ENCODE assay signal across 16 mouse cellular contexts in the genomic region with DNA sequence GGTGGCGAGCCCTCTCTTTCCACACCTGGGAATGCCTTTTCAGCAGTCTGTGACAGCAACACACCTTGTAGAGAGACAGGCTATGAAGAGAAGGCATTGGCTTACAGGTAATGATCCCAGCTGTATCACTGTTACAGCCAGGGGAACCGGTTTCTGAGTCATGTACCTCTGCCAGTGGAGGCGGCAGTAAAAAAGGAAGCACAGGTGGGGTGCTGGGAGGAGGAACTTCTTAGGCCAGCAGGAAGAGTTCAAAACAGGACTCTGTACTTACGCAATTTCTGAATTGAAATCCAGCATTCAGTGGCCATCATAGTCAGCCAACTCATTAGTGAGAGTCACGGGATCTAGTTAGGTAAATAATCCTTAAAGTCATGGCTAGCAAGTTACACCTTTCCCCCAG. TPM values are rescaled to one million over a fixed set of nuclear protein-coding genes. Genes with fewer than 3 reads are reported as not detected.
DNase-seq lines count a peak whose midpoint lies in the region; ATAC-seq and TF ChIP-seq lines count a peak whose summit lies in the region.
"Had no signal": no experiment of that assay in that cellular context is flagged by ENCODE, and none has a peak within 500 bp of the region (broad histone marks: within the 10 kb centered on the region; RNA-seq: fewer than 3 reads in every experiment).

A gene (minus strand): TSS at position 163 of the 400 bp plus-strand sequence.

- WGBS in intestine, postnatal 0 days = 30% methylated on average over 5 of the region's 5 CpGs
- WGBS in stomach, embryonic 15.5 days = 57% methylated on average over 5 of the region's 5 CpGs

- peak within 1 kb of the TSS; percentile 14; the same call in 1 of the 2 replicates for H3K4me2 ChIP-seq in intestine, postnatal 0 days (replicated peaks; ENCODE audit: low read depth)
- H3K4me2 ChIP-seq in stomach, embryonic 15.5 days = no peak within 1 kb of the TSS
- H3K4me2 ChIP-seq: embryonic facial prominence, embryonic 12.5 days; liver, embryonic 11.5 days had no signal

- peak; percentile 75 for DNase-seq in heart, adult 11 months
- no peak for DNase-seq in heart, adult 9 months (ENCODE audit: low spot score in 2 of 2)
- peak; percentile 14 for DNase-seq in brain, adult 2 months (ENCODE audit: low read depth, low spot score)
- no peak for DNase-seq in left cerebral cortex, adult 18-20 months (ENCODE audit: low spot score in 2 of 2)
- no peak for DNase-seq in retina, postnatal 1 day
- DNase-seq in adrenal gland, adult 2 months = no peak
- DNase-seq: cerebellum, adult 11 months had no signal

- no peaks in the 10 kb centered on the region for H3K4me1 ChIP-seq in intestine, postnatal 0 days (replicated peaks; ENCODE audit: control insufficient read depth, insufficient read depth, low read length)
- no peaks in the 10 kb centered on the region for H3K4me1 ChIP-seq in stomach, embryonic 15.5 days
- H3K4me1 ChIP-seq: embryonic facial prominence, embryonic 12.5 days; heart, embryonic 10.5 days had no signal

- no peaks in the 10 kb centered on the region for H3K36me3 ChIP-seq in intestine, postnatal 0 days (ENCODE audit: control insufficient read depth, insufficient read depth)
- no peaks in the 10 kb centered on the region for H3K36me3 ChIP-seq in stomach, embryonic 15.5 days
- H3K36me3 ChIP-seq: embryonic facial prominence, embryonic 12.5 days; heart, embryonic 10.5 days had no signal

- no peak for TF ChIP-seq CTCF in intestine, postnatal 0 days (IDR thresholded peaks at IDR 0.05; ENCODE audit: low read depth)

- no peak within 1 kb of the TSS for H3K4me3 ChIP-seq in intestine, postnatal 0 days (ENCODE audit: low read depth, low read length)
- no peak within 1 kb of the TSS for H3K4me3 ChIP-seq in stomach, embryonic 15.5 days (replicated peaks)
- H3K4me3 ChIP-seq: embryonic facial prominence, embryonic 12.5 days; heart, embryonic 10.5 days had no signal

- H3K27me3 ChIP-seq in intestine, postnatal 0 days (replicated peaks; ENCODE audit: control insufficient read depth, insufficient read depth, low read length) = no peaks in the 10 kb centered on the region
- H3K27me3 ChIP-seq in stomach, embryonic 15.5 days (replicated peaks) = no peaks in the 10 kb centered on the region
- H3K27me3 ChIP-seq: embryonic facial prominence, embryonic 12.5 days had no signal

- no peak within 1 kb of the TSS for H3K9ac ChIP-seq in intestine, postnatal 0 days (ENCODE audit: low read depth, low read length)
- H3K9ac ChIP-seq in stomach, embryonic 15.5 days = no peak within 1 kb of the TSS
- H3K9ac ChIP-seq: embryonic facial prominence, embryonic 12.5 days had no signal

- peak within 1 kb of the TSS; percentile 42; the same call in 1 of the 2 replicates for H3K27ac ChIP-seq in intestine, postnatal 0 days (ENCODE audit: low read depth, low read length)
- H3K27ac ChIP-seq in stomach, embryonic 15.5 days = no peak within 1 kb of the TSS; the same call in 1 of the 2 replicates
- H3K27ac ChIP-seq: embryonic facial prominence, embryonic 12.5 days; heart, embryonic 10.5 days had no signal

- H3K9me3 ChIP-seq in intestine, postnatal 0 days (ENCODE audit: control insufficient read depth) = no peaks in the 10 kb centered on the region
- H3K9me3 ChIP-seq in stomach, embryonic 15.5 days = no peaks in the 10 kb centered on the region
- H3K9me3 ChIP-seq: embryonic facial prominence, embryonic 12.5 days; heart, embryonic 10.5 days had no signal

- ATAC-seq in intestine, postnatal 0 days = peak; percentile 99
- ATAC-seq in stomach, embryonic 15.5 days (ENCODE audit: insufficient read depth, low FRiP score, low read depth) = peak; percentile 88; the same call in 1 of the 2 replicates
- ATAC-seq: hindbrain, embryonic 16.5 days; midbrain, embryonic 16.5 days had no signal

RNA-seq across cellular contexts. Expression of the gene that starts here (rescaled TPM):
- 3.0 TPM in 2 replicates for polyA plus RNA-seq in intestine, postnatal 0 days (2015; fragmentation: Nextera tagmentation; extraction: Ambion mirVana)
- 5.0 and 5.9 TPM in 2 replicates for polyA plus RNA-seq in stomach, embryonic 15.5 days (2015; fragmentation: Nextera tagmentation; extraction: Ambion mirVana)
- under 1 TPM in 1 of 2 experiments, not detected in 1; 0.60 TPM for total RNA-seq in left cerebral cortex, adult 18-20 months (2021)
- total RNA-seq in adrenal gland, adult 2 months (2021) = not detected
- polyA plus RNA-seq in adrenal gland, adult 2 months (2012; rRNA removed) = not detected in 2 replicates
- total RNA-seq: MEL had no signal
- polyA plus RNA-seq: frontal cortex, adult 2 months; heart, embryonic 10.5 days; hindbrain, embryonic 16.5 days; liver, embryonic 11.5 days; midbrain, embryonic 16.5 days had no signal

Comparison
In these comparisons a context has a peak if more than half of its experiments do, and no peak if none do; other contexts are left out.
1. DNase-seq: peak in heart, adult 11 months (single experiment) and brain, adult 2 months (single experiment); none in heart, adult 9 months (0 of 2), left cerebral cortex, adult 18-20 months (0 of 2), retina, postnatal 1 day (single experiment) and adrenal gland, adult 2 months (single experiment).